Mouse (Mus musculus) granulocyte monocyte progenitor cell, adult 5-6 weeks (primary cell): ENCODE measurements around the gene Vsig2. TPM values are rescaled to one million over a fixed set of nuclear protein-coding genes. Genes with fewer than 3 reads are reported as not detected.
A peak's percentile ranks its signal among the peaks of the same experiment; 100 is the strongest.

ENCODE experiments used
- ATAC-seq: replicated peaks from 2 replicates; pipeline ENCODE4 v1.8.0; 2016; ENCODE audit warnings: mild to moderate bottlenecking, moderate TSS enrichment, inconsistent platforms; ENCODE audit not compliant: poor library complexity, severe bottlenecking
- total RNA-seq, 2 experiments: library from RNA; stranded (forward) in 1 of 2; stranded (reverse) in 1 of 2; fragments of 200-712, 200-1000 nt in 1 of 2; fragments of >200 nt in 1 of 2; fragmentation: Nextera tagmentation in 1 of 2; gene quantifications; 2 replicates each; pipeline ENCODE4 v1.2.3; 2014 to 2017

Gene Vsig2
- total RNA-seq, 2 experiments from 2014 or later = 3.1 TPM; not detected in 1

DNA sequence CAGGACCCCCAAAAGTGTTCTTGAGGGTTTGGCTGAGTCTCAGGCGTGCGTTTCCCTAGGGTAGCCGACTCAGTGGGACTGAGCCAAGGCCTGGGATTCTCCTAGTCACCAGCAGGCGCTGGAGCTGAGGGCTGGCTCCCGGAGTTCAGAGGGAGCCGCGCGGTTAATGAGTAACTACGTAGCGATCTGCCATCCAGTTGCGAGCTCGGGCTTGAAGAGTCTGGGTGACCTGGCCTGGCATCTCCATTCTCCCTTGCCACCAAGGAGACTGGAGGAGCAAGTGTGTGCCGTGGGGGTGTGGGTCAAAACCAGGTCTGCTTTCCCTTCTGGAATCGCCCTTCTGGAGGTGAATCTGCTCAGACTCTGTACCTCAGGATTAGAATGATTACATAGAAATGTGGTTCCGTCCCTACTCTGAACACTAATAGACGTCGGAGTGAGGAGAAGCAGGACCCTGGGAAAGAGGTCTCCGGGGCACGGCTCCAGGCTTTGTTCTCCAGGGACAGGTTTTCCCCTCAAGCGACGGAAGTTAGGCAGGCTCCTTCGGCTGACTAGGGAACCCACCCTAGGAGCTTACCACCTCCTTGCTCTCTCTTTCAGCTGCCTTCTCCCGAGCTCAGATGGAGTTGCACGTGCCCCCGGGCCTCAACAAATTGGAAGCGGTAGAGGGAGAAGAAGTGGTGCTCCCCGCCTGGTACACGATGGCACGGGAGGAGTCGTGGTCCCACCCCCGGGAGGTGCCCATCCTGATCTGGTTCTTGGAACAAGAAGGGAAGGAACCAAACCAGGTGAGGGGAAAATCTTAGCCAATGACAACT, 8.0 kb upstream of the Vsig2 start:
- peak; percentile 56 for ATAC-seq

DNA sequence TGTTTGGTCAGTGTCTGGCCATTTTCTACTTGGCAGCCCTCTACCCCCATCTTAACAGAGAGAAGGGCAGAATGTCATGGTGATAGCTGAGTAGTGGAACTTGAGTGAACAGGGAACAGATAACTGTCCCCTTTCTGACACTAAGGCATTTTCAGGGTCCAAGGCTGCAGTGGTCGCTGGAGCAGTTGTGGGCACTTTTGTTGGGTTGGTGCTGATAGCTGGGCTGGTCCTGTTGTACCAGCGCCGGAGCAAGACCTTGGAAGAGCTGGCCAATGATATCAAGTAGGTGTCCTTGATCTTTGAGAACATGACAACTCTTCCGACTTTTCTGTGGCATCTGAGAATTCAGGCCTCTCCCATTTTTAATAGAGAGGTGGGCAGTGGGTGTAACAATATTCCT, 2.2 kb upstream of the Vsig2 start:
- no peak for ATAC-seq

- ATAC-seq = 0 out of 2 replicates have a peak, but pooled peaks have one; percentile 31
Observed at GRCm38 (mm10) chr9:37537658-37538250, 1.3 kb upstream of the Vsig2 start.

GRCm38 (mm10) chr9:37540226-37540625, 1.2 kb downstream of the Vsig2 start:
- no peak for ATAC-seq

GRCm38 (mm10) chr9:37540701-37541575, 1.9 kb downstream of the Vsig2 start:
- peak; percentile 43; the same call in 1 of the 2 replicates for ATAC-seq

- no peak for ATAC-seq
Observed at GRCm38 (mm10) chr9:37541851-37542642, 3.0 kb downstream of the Vsig2 start.

DNA sequence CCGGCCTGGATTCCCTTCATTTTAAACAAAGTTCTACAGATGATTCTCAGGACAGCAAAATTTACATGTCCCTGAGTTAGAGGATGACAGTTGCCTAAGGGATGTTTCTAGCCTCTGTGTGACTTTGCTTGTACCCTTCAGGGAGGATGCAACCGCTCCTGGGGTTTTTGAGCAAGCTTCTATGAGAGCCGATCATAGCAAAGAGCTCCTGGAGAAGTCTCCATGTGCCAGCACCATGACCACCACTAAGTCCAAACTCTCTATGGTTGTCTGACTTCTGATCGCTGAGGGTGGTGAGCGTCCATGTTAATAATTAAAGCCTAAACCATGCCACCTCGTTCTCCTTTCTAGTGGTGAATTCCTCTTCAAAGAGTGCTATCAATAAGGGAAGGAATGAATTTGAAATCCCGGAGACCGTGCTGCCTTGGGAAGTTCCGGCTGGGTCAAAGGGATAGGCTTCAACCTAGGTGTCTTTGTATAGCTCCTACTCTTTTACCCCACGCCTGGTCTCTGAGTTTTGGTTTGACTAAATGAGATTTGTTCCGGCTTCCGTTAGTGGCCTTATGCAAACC, 4.9 kb downstream of the Vsig2 start:
- no peak for ATAC-seq

GRCm38 (mm10) chr9:37544447-37545165, 5.6 kb downstream of the Vsig2 start:
- ATAC-seq = peak; percentile 73

DNA sequence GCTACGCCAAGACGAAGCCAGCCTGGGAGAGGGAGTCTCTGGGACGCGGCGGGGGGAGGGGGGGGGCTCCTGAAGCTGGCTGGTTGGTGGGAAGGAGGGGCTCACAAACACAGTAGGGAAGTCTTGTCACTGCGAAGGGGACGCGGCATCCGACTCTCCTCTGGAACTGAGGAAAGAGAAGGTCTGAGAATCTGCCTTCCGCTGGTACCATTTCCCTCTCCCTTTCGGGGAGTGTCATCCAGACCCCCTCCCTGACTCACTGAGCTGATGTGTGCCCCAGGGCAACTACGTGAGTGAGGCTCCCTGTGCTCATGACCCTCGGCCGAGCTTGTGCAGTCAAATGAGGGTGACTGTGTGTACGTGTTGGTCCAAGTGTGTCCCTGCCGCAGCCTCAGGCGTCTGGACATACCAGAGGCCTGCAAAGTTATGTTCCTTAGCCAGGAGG, 6.1 kb downstream of the Vsig2 start:
- ATAC-seq = no peak

GRCm38 (mm10) chr9:37545847-37546452, 6.9 kb downstream of the Vsig2 start:
- ATAC-seq = no peak

DNA sequence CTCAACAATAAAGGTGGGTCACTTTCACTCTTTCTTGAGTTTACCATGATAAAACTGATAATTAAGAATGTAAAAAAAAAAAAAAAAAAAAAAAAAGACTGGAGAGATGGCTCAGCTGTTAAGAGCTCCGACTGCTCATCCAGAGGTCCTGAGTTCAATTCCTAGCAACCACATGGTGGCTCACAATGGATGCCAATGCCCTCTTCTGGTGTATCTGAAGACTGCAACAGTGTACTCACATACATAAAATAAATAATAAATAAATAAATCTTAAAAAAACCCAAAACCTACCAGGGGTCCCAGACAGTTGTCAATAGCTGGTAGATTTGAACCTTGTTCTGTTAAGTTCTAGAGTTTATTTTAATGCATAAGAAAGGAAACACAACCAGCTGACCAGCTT, 7.8 kb downstream of the Vsig2 start:
- ATAC-seq = no peak

GRCm38 (mm10) chr9:37550435-37550834, 11.4 kb downstream of the Vsig2 start:
- no peak for ATAC-seq

- peak; percentile 54 for ATAC-seq
Observed at GRCm38 (mm10) chr9:37551751-37552531, 12.9 kb downstream of the Vsig2 start.

- ATAC-seq = peak; percentile 83
Observed at GRCm38 (mm10) chr9:37552536-37553293, 13.7 kb downstream of the Vsig2 start, which contains the start of gene Nrgn. Gene Nrgn, minus strand, starts transcription at chr9:37552904.

- peak; percentile 43 for ATAC-seq
Observed at GRCm38 (mm10) chr9:37554279-37554678, 15.2 kb downstream of the Vsig2 start.

- ATAC-seq = no peak
Observed at GRCm38 (mm10) chr9:37554838-37555748, 16.0 kb downstream of the Vsig2 start, which contains the start of gene Siae. Gene Siae, plus strand, starts transcription at chr9:37555698.
